Comparison of ENCODE assay signal across 28 mouse cellular contexts in genomic region chr1:59150542-59150941, GRCm38 (mm10). TPM values are rescaled to one million over a fixed set of nuclear protein-coding genes. Genes with fewer than 3 reads are reported as not detected.
DNase-seq lines count a peak whose midpoint lies in the region; ATAC-seq and TF ChIP-seq lines count a peak whose summit lies in the region.
"Had no signal": no experiment of that assay in that cellular context is flagged by ENCODE, and none has a peak within 500 bp of the region (broad histone marks: within the 10 kb centered on the region; RNA-seq: fewer than 3 reads in every experiment).

No protein-coding gene starts in this region.

- H3K9me3 ChIP-seq in heart, embryonic 10.5 days = no peaks in the 10 kb centered on the region
- H3K9me3 ChIP-seq: embryonic facial prominence, embryonic 15.5 days; hindbrain, embryonic 10.5 days; intestine, embryonic 15.5 days; midbrain, embryonic 10.5 days had no signal

- no peak overlapping the region for H3K9ac ChIP-seq in heart, adult 2 months (ENCODE audit: low read depth, low read length)
- H3K9ac ChIP-seq: embryonic facial prominence, embryonic 15.5 days; intestine, embryonic 15.5 days had no signal

- peak; percentile 20 for DNase-seq in heart, embryonic 10.5 days (ENCODE audit: low spot score)
- DNase-seq in heart, adult 2 months = no peak
- DNase-seq in 416B (ENCODE audit: low read depth) (peak; percentile 51), Patski (ENCODE audit: low read depth, low spot score) (no peak)
- peak; percentile 30 to 38 for DNase-seq in thymus, postnatal 10 days (ENCODE audit: low spot score in 2 of 2)
- DNase-seq in urinary bladder, postnatal 4 days (ENCODE audit: low spot score in 2 of 2) = no peak
- DNase-seq in adrenal gland, adult 2 months = no peak
- no peak for DNase-seq in left cerebral cortex, adult 8-10 months (ENCODE audit: low spot score in 2 of 2)
- DNase-seq: adrenal gland, postnatal 25 days; cerebellum, adult 9-10 months; gastrocnemius, postnatal 36 days; layer of hippocampus, adult 9-11 months had no signal

- TF ChIP-seq CTCF in heart, adult 2 months (IDR thresholded peaks at IDR 0.05) = no peak
- TF ChIP-seq CTCF in Patski (IDR thresholded peaks at IDR 0.05) = peak; percentile 7

- no peaks in the 10 kb centered on the region for H3K36me3 ChIP-seq in heart, embryonic 10.5 days
- no peaks in the 10 kb centered on the region for H3K36me3 ChIP-seq in heart, adult 2 months (ENCODE audit: control insufficient read depth, insufficient read depth, low read length)
- H3K36me3 ChIP-seq: embryonic facial prominence, embryonic 15.5 days; hindbrain, embryonic 10.5 days; intestine, embryonic 15.5 days; midbrain, embryonic 10.5 days had no signal

- intact Hi-C loops in heart, adult 2 months (cut with DNase I) = no loop called here

- no peak for ATAC-seq in Patski
- ATAC-seq: forebrain, embryonic 16.5 days; hindbrain, embryonic 16.5 days; intestine, embryonic 15.5 days; lung, postnatal 0 days had no signal

- no peak overlapping the region for H3K4me3 ChIP-seq in heart, embryonic 10.5 days
- no peak overlapping the region for H3K4me3 ChIP-seq in heart, adult 2 months
- H3K4me3 ChIP-seq: embryonic facial prominence, embryonic 15.5 days; hindbrain, embryonic 10.5 days; intestine, embryonic 15.5 days; midbrain, embryonic 10.5 days had no signal

- no peaks in the 10 kb centered on the region for H3K4me1 ChIP-seq in heart, embryonic 10.5 days
- no peaks in the 10 kb centered on the region for H3K4me1 ChIP-seq in heart, adult 2 months (ENCODE audit: control insufficient read depth, insufficient read depth, low read length)
- H3K4me1 ChIP-seq: embryonic facial prominence, embryonic 15.5 days; hindbrain, embryonic 10.5 days; intestine, embryonic 15.5 days; midbrain, embryonic 10.5 days had no signal

- in situ Hi-C loops in Patski (cut with MboI; ENCODE audit: low pct_unique_long_range_greater_than_20kb) = loop anchor here (10.0 kb wide), 1 partner anchor 386 kb away; no protein-coding TSS in a partner anchor

- WGBS in heart, embryonic 10.5 days = 76% methylated on average over 5 of the region's 5 CpGs
- 74% methylated on average over 5 of the region's 5 CpGs for WGBS in heart, adult 2 months

- no peaks in the 10 kb centered on the region for H3K27me3 ChIP-seq in heart, embryonic 10.5 days (ENCODE audit: insufficient read depth, poor library complexity, severe bottlenecking)
- no peaks in the 10 kb centered on the region for H3K27me3 ChIP-seq in heart, adult 2 months (ENCODE audit: control insufficient read depth, insufficient read depth, low read length)
- no peaks in the 10 kb centered on the region for H3K27me3 ChIP-seq in Patski
- H3K27me3 ChIP-seq: embryonic facial prominence, embryonic 15.5 days; intestine, embryonic 15.5 days had no signal

- no peak overlapping the region for H3K27ac ChIP-seq in heart, embryonic 10.5 days
- H3K27ac ChIP-seq in heart, adult 2 months = no peak overlapping the region
- H3K27ac ChIP-seq: embryonic facial prominence, embryonic 15.5 days; hindbrain, embryonic 10.5 days; intestine, embryonic 15.5 days; midbrain, embryonic 10.5 days had no signal

- TF ChIP-seq EP300 in heart, adult 2 months (IDR thresholded peaks at IDR 0.05; ENCODE audit: insufficient read depth, low read depth, low read length) = no peak

- POLR2A ChIA-PET in Patski (lab: Charles Lee) = no interaction called here

- CTCF ChIA-PET in Patski (lab: Charles Lee) = interaction anchor here (1.1 to 1.4 kb wide), 2 partner anchors 8 to 18 kb away, joined by 3 to 4 read pairs; no protein-coding TSS in a partner anchor

- no peaks in the 10 kb centered on the region for H3K79me2 ChIP-seq in heart, adult 2 months (replicated peaks; ENCODE audit: control insufficient read depth, insufficient read depth, low read length)

- no peak for TF ChIP-seq POLR2A in heart, adult 2 months (IDR thresholded peaks at IDR 0.05; ENCODE audit: insufficient read depth, low read depth, low read length)

RNA-seq across cellular contexts. Expression of gene Mpp4, which starts 12.6 kb away (rescaled TPM):
- polyA plus RNA-seq in heart, embryonic 10.5 days (2016; fragmentation: Nextera tagmentation; extraction: Ambion mirVana) = 0.49 TPM in 2 replicates
- total RNA-seq in heart, adult 2 months (2021) = not detected
- 0.26 and 0.45 TPM in 2 replicates for polyA plus RNA-seq in heart, adult 2 months (2012; rRNA removed)
- polyA plus RNA-seq in Patski (2021) = 0.67 TPM
- total RNA-seq in adrenal gland, adult 2 months (2021) = under 1 TPM in 1 of 2 experiments, not detected in 1; 0.37 TPM
- 0.51 and 0.62 TPM in 2 replicates for polyA plus RNA-seq in adrenal gland, adult 2 months (2012; rRNA removed)
- total RNA-seq in left cerebral cortex, adult 8-10 months (2022) = 1 to 10 TPM in 3 of 4 experiments, under 1 TPM in 1; 0.78 to 1.7 (median 1.6) TPM
- total RNA-seq: adrenal gland, postnatal 25 days had no signal

RNA-seq across cellular contexts. Expression of gene Tmem237, which starts 30.3 kb away (rescaled TPM):
- 17.8 and 29.8 TPM in 2 replicates for polyA plus RNA-seq in heart, embryonic 10.5 days (2016; fragmentation: Nextera tagmentation; extraction: Ambion mirVana)
- total RNA-seq in heart, adult 2 months (2021) = 1 to 10 TPM; 3.5 to 3.7 TPM
- 2.4 and 4.9 TPM in 2 replicates for polyA plus RNA-seq in heart, adult 2 months (2012; rRNA removed)
- polyA plus RNA-seq in Patski (2021) = 35.2 TPM
- 10 to 100 TPM; 18.1 to 25.8 TPM for total RNA-seq in adrenal gland, adult 2 months (2021)
- 1.8 and 2.1 TPM in 2 replicates for polyA plus RNA-seq in adrenal gland, adult 2 months (2012; rRNA removed)
- total RNA-seq in left cerebral cortex, adult 8-10 months (2022) = 10 to 100 TPM; 27.3 to 35.2 (median 30.9) TPM

RNA-seq across cellular contexts. Expression of gene C2cd6, which starts 55.8 kb away (rescaled TPM):
- polyA plus RNA-seq in heart, embryonic 10.5 days (2016; fragmentation: Nextera tagmentation; extraction: Ambion mirVana) = not detected in 2 replicates
- not detected for total RNA-seq in heart, adult 2 months (2021)
- polyA plus RNA-seq in heart, adult 2 months (2012; rRNA removed) = not detected in 2 replicates
- polyA plus RNA-seq in Patski (2021) = not detected
- total RNA-seq in adrenal gland, adult 2 months (2021) = not detected
- not detected in 2 replicates for polyA plus RNA-seq in adrenal gland, adult 2 months (2012; rRNA removed)
- total RNA-seq in left cerebral cortex, adult 8-10 months (2022) = not detected
- total RNA-seq: adrenal gland, postnatal 25 days; gastrocnemius, postnatal 36 days; neutrophil, adult 5-6 weeks had no signal
- polyA plus RNA-seq: C2C12; embryonic facial prominence, embryonic 15.5 days; forebrain, embryonic 16.5 days; heart, embryonic 16.5 days; hindbrain, embryonic 10.5 days; hindbrain, embryonic 16.5 days; intestine, embryonic 15.5 days; kidney, embryonic 14.5 days; large intestine, adult 2 months; limb, embryonic 11.5 days; liver, adult 2 months; liver, embryonic 16.5 days; lung, postnatal 0 days; midbrain, embryonic 10.5 days; small intestine, adult 2 months had no signal

Comparison
In these comparisons a context has a peak if more than half of its experiments do, and no peak if none do; other contexts are left out.
1. DNase-seq: peak in heart, embryonic 10.5 days (single experiment), 416B (single experiment) and thymus, postnatal 10 days (2 of 2); none in heart, adult 2 months (0 of 2), Patski (single experiment), urinary bladder, postnatal 4 days (0 of 2), adrenal gland, adult 2 months (single experiment) and left cerebral cortex, adult 8-10 months (0 of 2).